Mouse (Mus musculus): ENCODE measurements at regions not wholly inside any gene's neighbourhood (a gene's known extent, or its start where the extent isn't known, plus 50 kb on each side); places are given as distances from the start of the nearest gene placed in this dataset.

GRCm38 (mm10) chr1:79979863-79980262 is 118.9 kb upstream of the Serpine2 start:
- H3K36me3 ChIP-seq, result no peaks in the 10 kb centered on the region
- WGBS, result 79% methylated on average over 6 of the region's 6 CpGs
- no peaks in the 10 kb centered on the region for H3K4me1 ChIP-seq

GRCm38 (mm10) chr1:79978156-79978555 is 117.2 kb upstream of the Serpine2 start:
- H3K36me3 ChIP-seq, result no peaks in the 10 kb centered on the region
- H3K4me1 ChIP-seq, result no peaks in the 10 kb centered on the region
- 80% methylated on average over 5 of the region's 5 CpGs for WGBS
- H3K9ac ChIP-seq (replicated peaks), result no peak overlapping the region
- no peak for ATAC-seq (ENCODE audit: low FRiP score, low read depth)
- no peak overlapping the region for H3K4me2 ChIP-seq (replicated peaks)
- H3K27ac ChIP-seq (replicated peaks), result no peak overlapping the region
- no peak overlapping the region for H3K4me3 ChIP-seq
- no peaks in the 10 kb centered on the region for H3K27me3 ChIP-seq
- H3K9me3 ChIP-seq, result no peaks in the 10 kb centered on the region

More at GRCm38 (mm10) chr1:79979863-79980262, 118.9 kb upstream of the Serpine2 start:
- no peak overlapping the region for H3K9ac ChIP-seq (replicated peaks)
- no peak overlapping the region for H3K4me3 ChIP-seq
- H3K4me2 ChIP-seq (replicated peaks), result no peak overlapping the region
- H3K27me3 ChIP-seq, result no peaks in the 10 kb centered on the region
- no peaks in the 10 kb centered on the region for H3K9me3 ChIP-seq
- no peak overlapping the region for H3K27ac ChIP-seq (replicated peaks)
- no peak for ATAC-seq (ENCODE audit: low FRiP score, low read depth)

- no peak overlapping the region for H3K4me2 ChIP-seq (replicated peaks)
- no peaks in the 10 kb centered on the region for H3K36me3 ChIP-seq
- no peak overlapping the region for H3K4me3 ChIP-seq
- no peaks in the 10 kb centered on the region for H3K9me3 ChIP-seq
- ATAC-seq (ENCODE audit: low FRiP score, low read depth), result no peak; the same call in 1 of the 2 replicates
- H3K27me3 ChIP-seq, result no peaks in the 10 kb centered on the region
- no peak overlapping the region for H3K9ac ChIP-seq (replicated peaks)
- H3K27ac ChIP-seq (replicated peaks), result no peak overlapping the region
- 67% methylated on average over 1 of the region's 1 CpGs for WGBS
- no peaks in the 10 kb centered on the region for H3K4me1 ChIP-seq
These were observed 95.1 kb upstream of the Serpine2 start for GRCm38 (mm10) chr1:79956121-79956520.

- ATAC-seq (ENCODE audit: low FRiP score, low read depth), result no peak
- Histone ChIP-seq H3K9ac (replicated peaks) (no peak overlapping the region), H3K4me1 (no peaks in the 10 kb centered on the region), H3K27ac (replicated peaks) (no peak overlapping the region), H3K9me3 (no peaks in the 10 kb centered on the region), H3K36me3 (no peaks in the 10 kb centered on the region), H3K4me3 (no peak overlapping the region), H3K4me2 (replicated peaks) (no peak overlapping the region), H3K27me3 (no peaks in the 10 kb centered on the region)
- 82% methylated on average over 4 of the region's 4 CpGs for WGBS
These were observed 83.3 kb upstream of the Serpine2 start for GRCm38 (mm10) chr1:79944231-79944630.

- Histone ChIP-seq H3K4me1 (no peaks in the 10 kb centered on the region), H3K4me2 (replicated peaks) (no peak overlapping the region), H3K9ac (replicated peaks) (no peak overlapping the region), H3K4me3 (no peak overlapping the region), H3K27me3 (no peaks in the 10 kb centered on the region), H3K36me3 (no peaks in the 10 kb centered on the region), H3K27ac (replicated peaks) (no peak overlapping the region), H3K9me3 (no peaks in the 10 kb centered on the region)
- WGBS, result 80% methylated on average over 5 of the region's 5 CpGs
- no peak for ATAC-seq (ENCODE audit: low FRiP score, low read depth)
These were observed 71.5 kb upstream of the Serpine2 start for GRCm38 (mm10) chr1:79932435-79932834.

GRCm38 (mm10) chr1:79927740-79928139 is 66.8 kb upstream of the Serpine2 start:
- Histone ChIP-seq H3K27ac (replicated peaks) (no peak overlapping the region), H3K4me3 (no peak overlapping the region), H3K4me1 (no peaks in the 10 kb centered on the region), H3K36me3 (no peaks in the 10 kb centered on the region), H3K4me2 (replicated peaks) (no peak overlapping the region), H3K9ac (replicated peaks) (no peak overlapping the region), H3K9me3 (no peaks in the 10 kb centered on the region), H3K27me3 (no peaks in the 10 kb centered on the region)
- no peak for ATAC-seq (ENCODE audit: low FRiP score, low read depth)
- WGBS, result 89% methylated on average over 2 of the region's 2 CpGs

- H3K4me2 ChIP-seq (replicated peaks), result no peak overlapping the region
- no peak overlapping the region for H3K9ac ChIP-seq (replicated peaks)
- no peaks in the 10 kb centered on the region for H3K9me3 ChIP-seq
- no peaks in the 10 kb centered on the region for H3K27me3 ChIP-seq
- no peak for ATAC-seq (ENCODE audit: low FRiP score, low read depth)
- H3K4me3 ChIP-seq, result no peak overlapping the region
- WGBS, result 79% methylated on average over 1 of the region's 1 CpGs
- no peak overlapping the region for H3K27ac ChIP-seq (replicated peaks)
- no peaks in the 10 kb centered on the region for H3K36me3 ChIP-seq
- no peaks in the 10 kb centered on the region for H3K4me1 ChIP-seq
These were observed 64.8 kb upstream of the Serpine2 start for GRCm38 (mm10) chr1:79925776-79926175.

GRCm38 (mm10) chr1:79921890-79922289 is 60.9 kb upstream of the Serpine2 start:
- no peaks in the 10 kb centered on the region for H3K9me3 ChIP-seq
- no peak overlapping the region for H3K9ac ChIP-seq (replicated peaks)
- no peak overlapping the region for H3K27ac ChIP-seq (replicated peaks)
- no peak overlapping the region for H3K4me2 ChIP-seq (replicated peaks)
- H3K27me3 ChIP-seq, result no peaks in the 10 kb centered on the region
- H3K4me3 ChIP-seq, result no peak overlapping the region
- H3K36me3 ChIP-seq, result no peaks in the 10 kb centered on the region
- ATAC-seq (ENCODE audit: low FRiP score, low read depth), result no peak
- H3K4me1 ChIP-seq, result no peaks in the 10 kb centered on the region
- WGBS, result 72% methylated on average over 3 of the region's 3 CpGs

GRCm38 (mm10) chr1:79921333-79921732 is 60.4 kb upstream of the Serpine2 start:
- Histone ChIP-seq H3K36me3 (no peaks in the 10 kb centered on the region), H3K9me3 (no peaks in the 10 kb centered on the region), H3K4me2 (replicated peaks) (no peak overlapping the region), H3K4me1 (no peaks in the 10 kb centered on the region), H3K27me3 (no peaks in the 10 kb centered on the region), H3K27ac (replicated peaks) (no peak overlapping the region), H3K9ac (replicated peaks) (no peak overlapping the region), H3K4me3 (no peak overlapping the region)
- ATAC-seq (ENCODE audit: low FRiP score, low read depth), result no peak
- 88% methylated on average over 3 of the region's 3 CpGs for WGBS

- Histone ChIP-seq H3K27ac (replicated peaks) (no peak overlapping the region), H3K4me2 (replicated peaks) (no peak overlapping the region), H3K36me3 (no peaks in the 10 kb centered on the region), H3K4me3 (no peak overlapping the region), H3K9ac (replicated peaks) (no peak overlapping the region), H3K27me3 (no peaks in the 10 kb centered on the region), H3K9me3 (no peaks in the 10 kb centered on the region), H3K4me1 (no peaks in the 10 kb centered on the region)
- WGBS, result 69% methylated on average over 7 of the region's 7 CpGs
- ATAC-seq (ENCODE audit: low FRiP score, low read depth), result no peak
These were observed 56.6 kb upstream of the Serpine2 start for GRCm38 (mm10) chr1:79917426-79918150.

Data from midbrain, embryonic 12.5 days (tissue).